Comparison of ENCODE assay signal across 13 mouse cellular contexts in the genomic region with DNA sequence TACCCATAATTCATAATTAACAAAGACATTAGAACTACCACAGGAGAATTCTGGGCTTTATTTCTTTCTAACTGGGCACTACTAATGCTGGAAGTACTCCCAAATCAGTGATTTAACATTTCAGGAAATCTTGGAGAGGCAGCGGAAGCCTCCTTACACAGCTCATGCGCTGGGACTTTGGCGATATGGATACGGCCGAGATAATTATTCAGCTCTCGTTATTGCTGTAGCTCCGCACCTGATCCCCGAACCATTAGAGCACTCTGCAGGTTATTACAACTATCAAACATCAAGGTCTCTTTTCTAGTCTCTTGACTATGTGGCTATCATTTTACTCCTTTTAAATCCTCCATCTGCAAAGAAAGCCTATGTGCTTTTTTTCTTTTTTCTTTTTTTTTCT.
DNase-seq lines count a peak whose midpoint lies in the region; ATAC-seq and TF ChIP-seq lines count a peak whose summit lies in the region.
"Had no signal": no experiment of that assay in that cellular context is flagged by ENCODE, and none has a peak within 500 bp of the region (broad histone marks: within the 10 kb centered on the region; RNA-seq: fewer than 3 reads in every experiment).

No protein-coding gene starts in this region.

- intact Hi-C loops in left cerebral cortex, adult 2 months (cut with DNase I): no loop called here
- intact Hi-C loops in left cerebral cortex, postnatal 36 days (cut with DNase I): loop anchor here (10.0 kb wide), 1 partner anchor 130 kb away; no protein-coding TSS in a partner anchor

- no peak for DNase-seq in left cerebral cortex, adult 2 months (ENCODE audit: extremely low spot score in 1 of 2, low spot score in 2 of 2)
- DNase-seq in left cerebral cortex, postnatal 36 days (ENCODE audit: low spot score in 2 of 2): no peak
- peak; percentile 26 for DNase-seq in retina, embryonic 14.5 days (ENCODE audit: low spot score)
- DNase-seq in heart, adult 18-20 months: no peak
- DNase-seq in kidney, adult 8-10 months: no peak
- no peak for DNase-seq in lung, postnatal 25 days (ENCODE audit: low spot score)
- DNase-seq: cerebellum, postnatal 10 days; liver; lung, adult 2 months had no signal

- WGBS in forebrain, embryonic 16.5 days: 55% methylated on average over 8 of the region's 8 CpGs
- 58% methylated on average over 8 of the region's 8 CpGs for WGBS in midbrain, embryonic 13.5 days

- H3K9me3 ChIP-seq in forebrain, embryonic 16.5 days (ENCODE audit: control insufficient read depth, low read length): no peaks in the 10 kb centered on the region
- H3K9me3 ChIP-seq in midbrain, embryonic 13.5 days: no peaks in the 10 kb centered on the region
- H3K9me3 ChIP-seq: embryonic facial prominence, embryonic 13.5 days had no signal

- no peak overlapping the region for H3K27ac ChIP-seq in left cerebral cortex, adult 2 months
- H3K27ac ChIP-seq in forebrain, embryonic 16.5 days (ENCODE audit: low read length): peak overlapping the region; percentile 26; the same call in 1 of the 2 replicates
- peak overlapping the region; percentile 63 for H3K27ac ChIP-seq in midbrain, embryonic 13.5 days
- H3K27ac ChIP-seq: embryonic facial prominence, embryonic 13.5 days; kidney, postnatal 0 days had no signal

- H3K4me1 ChIP-seq in forebrain, embryonic 16.5 days (replicated peaks; ENCODE audit: control insufficient read depth, insufficient read depth, low read length): 0 out of 2 replicates have a peak, but pooled peaks cover 3% of the 10 kb centered on the region
- no peaks in the 10 kb centered on the region for H3K4me1 ChIP-seq in midbrain, embryonic 13.5 days (replicated peaks)
- H3K4me1 ChIP-seq: embryonic facial prominence, embryonic 13.5 days had no signal

- peak; percentile 62; the same call in 1 of the 2 replicates for ATAC-seq in forebrain, embryonic 16.5 days
- peak; percentile 91 for ATAC-seq in midbrain, embryonic 13.5 days

- TF ChIP-seq CTCF in left cerebral cortex, adult 2 months (IDR thresholded peaks at IDR 0.05): no peak

- H3K4me3 ChIP-seq in left cerebral cortex, adult 2 months: peak overlapping the region; percentile 29; the same call in 1 of the 2 replicates
- H3K4me3 ChIP-seq in forebrain, embryonic 16.5 days (replicated peaks; ENCODE audit: low read length): no peak overlapping the region
- H3K4me3 ChIP-seq in midbrain, embryonic 13.5 days (replicated peaks): 0 out of 2 replicates have a peak overlapping the region, but pooled peaks have one; percentile 7
- H3K4me3 ChIP-seq: embryonic facial prominence, embryonic 13.5 days had no signal

- no peaks in the 10 kb centered on the region for H3K27me3 ChIP-seq in forebrain, embryonic 16.5 days (replicated peaks; ENCODE audit: control insufficient read depth, insufficient read depth, low read length)
- no peaks in the 10 kb centered on the region for H3K27me3 ChIP-seq in midbrain, embryonic 13.5 days
- H3K27me3 ChIP-seq: embryonic facial prominence, embryonic 13.5 days had no signal

- H3K9ac ChIP-seq in forebrain, embryonic 16.5 days (replicated peaks; ENCODE audit: low read depth, low read length): no peak overlapping the region
- H3K9ac ChIP-seq in midbrain, embryonic 13.5 days (replicated peaks): no peak overlapping the region
- H3K9ac ChIP-seq: embryonic facial prominence, embryonic 13.5 days had no signal

- H3K4me2 ChIP-seq in forebrain, embryonic 16.5 days (ENCODE audit: low read length): no peak overlapping the region
- H3K4me2 ChIP-seq in midbrain, embryonic 13.5 days (replicated peaks): peak overlapping the region; percentile 23
- H3K4me2 ChIP-seq: embryonic facial prominence, embryonic 13.5 days had no signal

- H3K36me3 ChIP-seq in forebrain, embryonic 16.5 days (ENCODE audit: control insufficient read depth, insufficient read depth): no peaks in the 10 kb centered on the region
- H3K36me3 ChIP-seq in midbrain, embryonic 13.5 days: no peaks in the 10 kb centered on the region
- H3K36me3 ChIP-seq: embryonic facial prominence, embryonic 13.5 days had no signal
